Mouse (Mus musculus) thymus, adult 2 months (tissue): ENCODE data around the gene Macrod1.

Source experiments
- CTCF ChIP-seq: fragments of 200-500 bp; IDR thresholded peaks from 2 replicates; pipeline ENCODE4 v1.5.1; 2012; ENCODE audit warnings: mild to moderate bottlenecking, control low read depth, low read length, moderate library complexity, borderline replicate concordance; ENCODE audit not compliant: control insufficient read depth, poor library complexity, insufficient read depth; ENCODE audit errors: extremely low read depth
- POLR2A ChIP-seq: fragments of 200-500 bp; IDR thresholded peaks from 2 replicates; pipeline ENCODE4 v1.6.1; 2012; ENCODE audit warnings: mild to moderate bottlenecking, low read length, control low read depth, moderate library complexity; ENCODE audit not compliant: control insufficient read depth, poor library complexity, insufficient read depth; ENCODE audit errors: extremely low read depth

DNA sequence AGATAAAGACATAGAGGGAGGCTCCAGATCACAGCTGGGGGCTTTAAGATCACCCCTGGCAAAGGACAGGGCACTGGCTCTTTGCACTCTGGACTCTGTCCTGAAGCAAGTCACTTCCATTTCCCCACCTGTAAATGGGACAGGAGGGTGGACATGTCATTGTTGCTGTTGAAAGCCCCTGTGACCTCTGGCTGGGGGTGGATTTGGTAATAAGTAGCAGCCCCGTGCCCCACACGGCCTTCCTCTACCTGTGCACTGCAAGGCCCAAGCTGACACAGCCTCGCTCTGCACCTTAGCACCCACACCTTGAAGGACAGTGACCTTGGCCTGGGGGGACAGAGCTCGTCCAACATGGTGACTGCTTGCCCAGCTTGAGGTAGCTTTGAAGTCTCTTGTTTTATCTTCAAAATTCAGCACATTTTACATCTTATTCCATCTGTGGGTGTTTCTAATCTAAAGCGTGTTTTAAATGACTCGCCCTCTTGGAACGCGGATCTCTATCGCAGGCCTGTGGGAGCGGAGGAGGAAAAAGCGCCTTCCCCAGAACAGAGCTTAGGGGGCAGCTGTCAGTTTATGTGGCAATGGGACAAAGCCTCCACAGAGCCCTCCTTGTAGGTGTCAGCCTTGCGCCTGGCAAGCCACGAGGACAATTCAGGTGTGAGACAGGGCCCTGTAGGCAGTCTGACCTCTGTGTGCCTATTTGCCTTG is 121.3 kb downstream of the Macrod1 start:
- TF ChIP-seq CTCF (no peak), POLR2A (no peak)
